Mouse (Mus musculus) midbrain, embryonic 15.5 days (tissue): ENCODE data around the gene Csnk1g2. TPM values are rescaled to one million over a fixed set of nuclear protein-coding genes. Genes with fewer than 3 reads are reported as not detected.

Experiments
- ATAC-seq: fragments of 200-750 bp; cut with Nextera tagmentation; replicated peaks from 2 replicates; pipeline ENCODE4 v1.8.0; 2017; ENCODE audit warnings: moderate TSS enrichment
- H3K27ac ChIP-seq: fragments of 300-500 bp; sonication (generic); 2 replicates; pipeline ENCODE4 v1.5.1; 2015; ENCODE audit warnings: mild to moderate bottlenecking, inconsistent platforms
- H3K27me3 ChIP-seq: fragments of 300-500 bp; sonication (generic); replicated peaks from 2 replicates; pipeline ENCODE4 v1.6.1; 2015; ENCODE audit warnings: inconsistent platforms
- H3K36me3 ChIP-seq: fragments of 300-500 bp; sonication (generic); replicated peaks from 2 replicates; pipeline ENCODE4 v1.6.1; 2015; ENCODE audit warnings: inconsistent platforms
- H3K4me1 ChIP-seq: fragments of 300-500 bp; sonication (generic); 2 replicates; pipeline ENCODE4 v1.6.1; 2015; ENCODE audit warnings: inconsistent platforms
- H3K4me2 ChIP-seq: fragments of 300-500 bp; sonication (generic); 2 replicates; pipeline ENCODE4 v1.6.1; 2015; ENCODE audit warnings: inconsistent platforms, mild to moderate bottlenecking, moderate library complexity
- H3K4me3 ChIP-seq: fragments of 300-500 bp; sonication (generic); 2 replicates; pipeline ENCODE4 v1.5.1; 2015; ENCODE audit warnings: mild to moderate bottlenecking, inconsistent platforms
- H3K9ac ChIP-seq: fragments of 300-500 bp; sonication (generic); 2 replicates; pipeline ENCODE4 v1.6.1; 2015; ENCODE audit warnings: mild to moderate bottlenecking, inconsistent platforms
- H3K9me3 ChIP-seq: fragments of 300-500 bp; sonication (generic); 2 replicates; pipeline ENCODE4 v1.6.1; 2016; ENCODE audit warnings: inconsistent platforms
- WGBS: fragments of 180-500 bp; shearing (Covaris S2); methylation state at CpG from one replicate; pipeline ENCODE4 v1.1.7; 2015; ENCODE audit warnings: mixed read lengths; 5-methylcytosine and 5-hydroxymethylcytosine counted together
- polyA plus RNA-seq: library from polyadenylated mRNA; unstranded; fragments of >200 nt; fragmentation: Nextera tagmentation; extraction: Ambion mirVana; gene quantifications from 2 replicates; pipeline ENCODE4 v1.2.1, GENCODE M21; 2015

The Csnk1g2 gene
- polyA plus RNA-seq, 1 experiment from 2014 or later, result 107 TPM

- Histone ChIP-seq H3K4me3 (no peak overlapping the region), H3K27me3 (no peaks in the 10 kb centered on the region), H3K4me2 (no peak overlapping the region), H3K4me1 (peaks cover 5% of the 10 kb centered on the region), H3K27ac (no peak overlapping the region), H3K9ac (no peak overlapping the region), H3K9me3 (no peaks in the 10 kb centered on the region), H3K36me3 (peaks cover 25% of the 10 kb centered on the region)
- no peak for ATAC-seq
- 70% methylated on average over 5 of the region's 5 CpGs for WGBS
Observed at GRCm38 (mm10) chr10:80663485-80664196, 41.0 kb downstream of the Csnk1g2 start.

- Histone ChIP-seq H3K9ac (no peak overlapping the region), H3K9me3 (no peaks in the 10 kb centered on the region), H3K36me3 (peaks cover 28% of the 10 kb centered on the region), H3K4me1 (no peaks in the 10 kb centered on the region), H3K4me3 (no peak overlapping the region), H3K4me2 (no peak overlapping the region), H3K27ac (no peak overlapping the region), H3K27me3 (no peaks in the 10 kb centered on the region)
- WGBS, result 44% methylated on average over 16 of the region's 16 CpGs
- no peak for ATAC-seq
Observed at GRCm38 (mm10) chr10:80664197-80665015, 41.8 kb downstream of the Csnk1g2 start.

GRCm38 (mm10) chr10:80665016-80665380 is 42.4 kb downstream of the Csnk1g2 start:
- no peak for ATAC-seq
- H3K4me3 ChIP-seq, result no peak overlapping the region
- no peak overlapping the region for H3K4me2 ChIP-seq
- H3K4me1 ChIP-seq, result no peaks in the 10 kb centered on the region
- H3K9ac ChIP-seq, result no peak overlapping the region
- H3K36me3 ChIP-seq, result peaks cover 29% of the 10 kb centered on the region
- no peaks in the 10 kb centered on the region for H3K9me3 ChIP-seq
- H3K27me3 ChIP-seq, result no peaks in the 10 kb centered on the region
- WGBS, result 20% methylated on average over 10 of the region's 10 CpGs
- H3K27ac ChIP-seq, result no peak overlapping the region

GRCm38 (mm10) chr10:80665459-80665858 is 42.8 kb downstream of the Csnk1g2 start:
- no peak overlapping the region for H3K4me3 ChIP-seq
- WGBS, result 79% methylated on average over 4 of the region's 4 CpGs
- no peak overlapping the region for H3K27ac ChIP-seq
- H3K9ac ChIP-seq, result no peak overlapping the region
- no peak for ATAC-seq
- H3K36me3 ChIP-seq, result peaks cover 33% of the 10 kb centered on the region
- no peak overlapping the region for H3K4me2 ChIP-seq
- H3K9me3 ChIP-seq, result no peaks in the 10 kb centered on the region
- no peaks in the 10 kb centered on the region for H3K4me1 ChIP-seq
- no peaks in the 10 kb centered on the region for H3K27me3 ChIP-seq

- Histone ChIP-seq H3K27me3 (no peaks in the 10 kb centered on the region), H3K36me3 (peaks cover 35% of the 10 kb centered on the region), H3K4me1 (no peaks in the 10 kb centered on the region), H3K9me3 (no peaks in the 10 kb centered on the region), H3K27ac (no peak overlapping the region), H3K4me3 (no peak overlapping the region), H3K9ac (no peak overlapping the region), H3K4me2 (no peak overlapping the region)
- WGBS, result 71% methylated on average over 10 of the region's 10 CpGs
- ATAC-seq, result no peak
Observed at GRCm38 (mm10) chr10:80665981-80666733, 43.5 kb downstream of the Csnk1g2 start.

- Histone ChIP-seq H3K36me3 (peaks cover 40% of the 10 kb centered on the region), H3K9ac (no peak overlapping the region), H3K27ac (no peak overlapping the region), H3K27me3 (no peaks in the 10 kb centered on the region), H3K9me3 (no peaks in the 10 kb centered on the region), H3K4me3 (no peak overlapping the region), H3K4me1 (0 out of 2 replicates have a peak, but pooled peaks cover under 1% of the 10 kb centered on the region), H3K4me2 (no peak overlapping the region)
- WGBS, result 85% methylated on average over 19 of the region's 19 CpGs
- no peak for ATAC-seq
Observed at GRCm38 (mm10) chr10:80666837-80667412, 44.3 kb downstream of the Csnk1g2 start.

GRCm38 (mm10) chr10:80668614-80669013 is 46.0 kb downstream of the Csnk1g2 start:
- Histone ChIP-seq H3K27me3 (no peaks in the 10 kb centered on the region), H3K9me3 (no peaks in the 10 kb centered on the region), H3K36me3 (peaks cover 40% of the 10 kb centered on the region), H3K4me1 (peaks cover 17% of the 10 kb centered on the region), H3K4me3 (no peak overlapping the region), H3K27ac (no peak overlapping the region), H3K4me2 (no peak overlapping the region), H3K9ac (no peak overlapping the region)
- 86% methylated on average over 11 of the region's 11 CpGs for WGBS
- no peak for ATAC-seq

- Histone ChIP-seq H3K36me3 (peaks cover 40% of the 10 kb centered on the region), H3K9me3 (no peaks in the 10 kb centered on the region), H3K4me1 (peaks cover 21% of the 10 kb centered on the region), H3K4me3 (no peak overlapping the region), H3K9ac (no peak overlapping the region), H3K4me2 (no peak overlapping the region), H3K27ac (no peak overlapping the region), H3K27me3 (no peaks in the 10 kb centered on the region)
- 93% methylated on average over 12 of the region's 12 CpGs for WGBS
- ATAC-seq, result no peak
Observed at GRCm38 (mm10) chr10:80669018-80669417, 46.4 kb downstream of the Csnk1g2 start.

GRCm38 (mm10) chr10:80669737-80670485 is 47.3 kb downstream of the Csnk1g2 start:
- Histone ChIP-seq H3K27me3 (no peaks in the 10 kb centered on the region), H3K4me3 (no peak overlapping the region), H3K27ac (no peak overlapping the region), H3K4me2 (no peak overlapping the region), H3K9me3 (no peaks in the 10 kb centered on the region), H3K4me1 (peaks cover 30% of the 10 kb centered on the region), H3K36me3 (peaks cover 40% of the 10 kb centered on the region), H3K9ac (no peak overlapping the region)
- ATAC-seq, result no peak
- 95% methylated on average over 7 of the region's 7 CpGs for WGBS

- Histone ChIP-seq H3K9ac (no peak overlapping the region), H3K4me2 (no peak overlapping the region), H3K4me1 (peaks cover 36% of the 10 kb centered on the region), H3K4me3 (no peak overlapping the region), H3K36me3 (peaks cover 40% of the 10 kb centered on the region), H3K9me3 (no peaks in the 10 kb centered on the region), H3K27ac (no peak overlapping the region), H3K27me3 (no peaks in the 10 kb centered on the region)
- WGBS, result 95% methylated on average over 2 of the region's 2 CpGs
- ATAC-seq, result no peak
Observed at GRCm38 (mm10) chr10:80670531-80670930, 47.9 kb downstream of the Csnk1g2 start.

GRCm38 (mm10) chr10:80671251-80671650 is 48.6 kb downstream of the Csnk1g2 start:
- 90% methylated on average over 4 of the region's 4 CpGs for WGBS
- ATAC-seq, result no peak
- Histone ChIP-seq H3K27ac (no peak overlapping the region), H3K36me3 (peaks cover 36% of the 10 kb centered on the region), H3K9me3 (no peaks in the 10 kb centered on the region), H3K27me3 (no peaks in the 10 kb centered on the region), H3K9ac (no peak overlapping the region), H3K4me2 (no peak overlapping the region), H3K4me1 (peaks cover 36% of the 10 kb centered on the region), H3K4me3 (no peak overlapping the region)
